Mouse (Mus musculus): ENCODE data around the gene Thpo. TPM values are rescaled to one million over a fixed set of nuclear protein-coding genes. Genes with fewer than 3 reads are reported as not detected.

Thpo gene
- total RNA-seq, 2 experiments from 2014 or later = 12.6 to 13.4 TPM

DNA sequence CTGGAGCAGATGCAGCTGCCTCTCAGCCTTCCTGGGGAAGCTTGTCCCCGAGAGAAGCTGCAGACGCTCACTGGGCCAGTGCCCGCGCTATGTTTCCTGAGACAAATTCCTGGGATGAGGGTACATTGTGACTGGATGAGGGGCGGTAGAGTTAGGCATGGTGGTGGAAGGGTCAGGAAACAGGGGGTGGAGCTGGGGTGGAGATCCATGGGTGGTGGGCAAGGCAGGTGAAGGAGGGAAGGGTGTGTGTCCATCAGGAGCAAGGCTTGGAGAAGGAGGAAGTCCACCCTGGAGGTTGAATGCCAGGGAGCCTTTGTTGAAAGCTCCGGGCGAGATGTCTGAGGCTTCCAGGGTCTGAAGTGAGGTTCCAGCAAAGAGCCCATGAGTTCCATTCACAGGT, 9.0 kb downstream of the Thpo start:
- no peak for DNase-seq (ENCODE audit: low spot score in 2 of 2)

DNA sequence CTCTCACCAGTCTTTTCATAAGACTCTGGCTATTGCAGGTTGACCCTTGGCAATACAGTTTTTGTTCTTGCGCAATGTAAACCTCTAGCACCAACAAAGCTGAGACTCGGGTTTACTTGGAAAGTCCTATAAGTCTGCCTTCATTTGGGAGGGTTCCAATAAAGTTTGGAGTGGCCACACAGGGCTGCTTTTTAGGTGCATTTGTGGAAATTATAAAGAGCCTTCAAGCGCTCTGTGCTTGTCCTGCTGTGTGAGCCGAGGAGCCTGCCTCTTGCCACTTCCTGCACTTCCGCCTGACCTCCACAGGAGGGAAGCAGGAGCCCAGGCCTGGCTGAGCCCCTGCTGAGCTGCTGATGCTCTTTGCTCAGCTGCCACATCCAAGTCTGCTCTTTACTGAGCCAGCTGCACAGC, 10.0 kb downstream of the Thpo start:
- DNase-seq (ENCODE audit: low spot score in 2 of 2) = no peak

- no peak for DNase-seq (ENCODE audit: low spot score in 2 of 2)
These were observed 11.1 kb downstream of the Thpo start for GRCm38 (mm10) chr16:20723247-20723646.

GRCm38 (mm10) chr16:20722736-20723135, 11.6 kb downstream of the Thpo start:
- DNase-seq (ENCODE audit: low spot score in 2 of 2) = no peak

GRCm38 (mm10) chr16:20721808-20722207, 12.5 kb downstream of the Thpo start:
- no peak for DNase-seq (ENCODE audit: low spot score in 2 of 2)

- DNase-seq (ENCODE audit: low spot score in 2 of 2) = peak in 1 of 2 experiments; percentile 15
These were observed 16.2 kb downstream of the Thpo start for GRCm38 (mm10) chr16:20717978-20718670.

DNA sequence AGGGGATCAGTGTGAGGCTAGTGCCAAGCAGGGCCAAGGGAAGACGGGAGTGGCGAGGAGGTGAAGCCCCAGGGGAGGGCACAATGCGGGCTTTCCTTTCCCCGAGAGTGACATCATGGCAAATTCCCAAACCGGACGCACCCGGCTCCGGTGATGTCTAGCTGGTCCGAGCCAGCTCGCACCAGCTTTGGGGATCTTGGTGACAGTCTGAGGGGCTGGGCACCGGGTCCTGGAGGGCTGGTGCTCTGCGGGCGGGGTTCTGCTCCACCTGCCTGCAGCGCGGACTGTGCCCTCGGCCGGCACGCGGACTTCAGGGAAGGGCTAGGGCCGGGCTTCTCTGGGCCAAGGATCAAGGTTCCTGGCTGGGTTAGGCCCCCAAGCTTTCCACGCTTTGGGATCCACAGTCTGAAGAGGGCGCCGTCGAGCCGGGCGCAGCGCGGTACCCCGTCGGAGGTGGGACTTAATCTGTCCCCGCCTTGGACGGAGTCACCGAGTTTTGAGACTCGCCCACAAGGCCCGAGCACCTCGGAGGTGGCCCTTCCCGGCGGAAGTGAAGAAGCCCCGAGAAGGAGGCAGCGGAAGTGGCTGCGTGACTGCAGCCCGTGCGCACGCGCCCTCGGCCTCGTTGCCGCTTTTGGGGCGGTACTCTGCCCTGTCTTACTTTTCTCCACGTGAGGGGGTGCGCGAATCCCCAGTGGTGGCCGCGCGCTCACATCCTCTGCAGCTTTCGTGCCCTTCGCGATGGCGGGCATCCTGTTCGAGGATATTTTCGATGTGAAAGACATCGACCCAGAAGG, 16.9 kb downstream of the Thpo start, which contains the start of the genes Polr2h and Clcn2:
Gene Polr2h (plus strand): TSS at position 485 of the 797 bp plus-strand sequence.
Gene Clcn2 (minus strand): TSS at position 566 of the 797 bp plus-strand sequence.
- peak; percentile 97 to 98 for DNase-seq (ENCODE audit: low spot score in 2 of 2)

DNA sequence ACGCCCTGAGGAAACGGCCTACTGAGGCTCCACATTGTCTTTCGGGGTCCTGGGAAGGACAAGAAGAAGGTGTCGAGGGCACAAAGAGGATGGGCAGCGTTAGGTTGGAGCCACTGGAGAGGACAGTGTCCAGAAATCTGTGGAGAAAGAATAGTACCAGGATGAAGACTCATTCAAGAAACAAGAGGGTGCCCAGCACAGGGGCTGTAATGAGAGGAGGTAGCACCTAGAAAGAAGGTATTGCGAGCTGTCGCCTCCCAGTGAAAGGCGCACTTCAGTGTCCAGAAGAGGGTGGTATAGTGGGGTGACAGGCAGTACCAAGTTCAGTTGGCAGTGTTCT, 17.5 kb downstream of the Thpo start:
- DNase-seq (ENCODE audit: low spot score in 2 of 2) = no peak

GRCm38 (mm10) chr16:20715976-20716840, 18.1 kb downstream of the Thpo start:
- peak; percentile 77 to 85 for DNase-seq (ENCODE audit: low spot score in 2 of 2)

DNA sequence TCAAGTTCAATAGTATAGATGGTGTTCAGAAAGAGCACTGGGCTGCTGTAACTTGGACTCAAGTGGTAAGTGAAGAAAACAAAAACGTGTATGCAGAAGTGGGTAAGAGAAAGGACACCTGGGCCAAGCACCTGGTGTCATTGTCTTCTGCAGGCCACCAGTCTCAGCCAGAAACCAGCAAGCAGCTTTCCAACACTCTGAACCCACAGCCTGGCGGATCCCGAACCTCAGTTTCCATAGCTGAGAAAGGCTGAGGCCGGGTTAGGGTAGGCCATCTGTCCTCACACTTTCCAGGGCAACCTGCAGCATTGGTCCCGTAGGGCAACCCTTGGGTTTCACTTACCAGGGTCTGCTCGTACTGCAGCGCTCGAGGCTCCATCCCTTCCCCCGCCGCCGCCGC, 18.7 kb downstream of the Thpo start:
- DNase-seq (ENCODE audit: low spot score in 2 of 2) = peak in 1 of 2 experiments; percentile 21

DNA sequence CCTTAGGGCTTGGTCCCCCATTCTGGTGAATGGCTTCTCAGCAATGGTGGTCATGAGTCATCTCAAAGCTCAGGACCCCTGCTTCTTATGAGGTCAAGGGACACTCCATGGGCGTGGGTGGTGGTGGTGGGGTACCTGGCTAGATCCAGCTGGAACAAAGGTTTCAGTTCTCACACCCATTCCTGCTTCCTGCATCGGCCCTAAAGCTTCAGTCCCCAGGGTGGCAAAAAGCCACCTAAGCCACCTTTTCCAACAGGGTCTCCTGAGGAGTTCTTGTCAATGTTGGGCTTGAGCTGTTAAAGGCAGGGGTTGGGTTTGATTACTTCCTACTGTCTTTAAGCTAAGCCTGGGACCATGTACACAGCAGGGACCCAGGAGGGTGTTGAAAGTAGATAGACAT, 19.1 kb downstream of the Thpo start:
- DNase-seq (ENCODE audit: low spot score in 2 of 2) = peak in 1 of 2 experiments; percentile 19

DNA sequence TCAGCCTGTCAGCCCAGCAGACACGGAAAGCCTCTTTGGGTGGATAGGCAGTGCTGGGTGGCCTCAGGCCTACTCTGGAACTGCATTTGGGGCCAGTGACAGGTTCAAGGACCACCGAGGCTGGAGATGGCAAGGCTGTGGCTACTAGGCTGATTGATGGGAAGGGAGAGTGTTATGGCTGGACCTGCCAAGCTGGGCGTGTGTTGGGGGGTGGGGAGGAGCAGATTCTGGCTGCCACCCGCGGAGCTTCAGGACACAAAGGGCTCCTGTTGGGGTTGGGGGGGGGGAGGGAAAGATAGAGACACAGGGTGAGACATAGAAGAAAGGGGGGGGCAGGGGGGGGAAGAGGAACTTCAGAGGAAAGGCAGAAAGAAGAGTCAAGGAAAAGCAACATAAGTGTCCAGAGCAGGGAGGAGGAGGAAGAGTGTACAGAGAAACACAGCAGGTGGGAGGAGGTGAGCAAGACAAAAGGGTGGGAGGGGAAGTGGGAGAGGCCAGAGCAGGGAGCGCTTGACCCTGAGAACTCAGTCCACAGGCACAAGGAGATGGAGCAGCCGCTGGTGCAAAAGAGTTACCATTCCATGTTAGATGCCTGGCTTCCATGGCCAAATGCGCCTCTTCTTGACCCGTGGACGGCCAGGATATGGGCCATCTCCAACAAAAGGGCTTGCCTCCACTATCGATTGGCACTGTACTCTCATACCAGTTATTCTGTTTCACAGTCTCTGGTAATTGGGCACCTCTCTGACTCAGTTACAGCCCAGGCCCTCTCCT, 19.8 kb downstream of the Thpo start:
- DNase-seq (ENCODE audit: low spot score in 2 of 2) = peak in 1 of 2 experiments; percentile 11

DNA sequence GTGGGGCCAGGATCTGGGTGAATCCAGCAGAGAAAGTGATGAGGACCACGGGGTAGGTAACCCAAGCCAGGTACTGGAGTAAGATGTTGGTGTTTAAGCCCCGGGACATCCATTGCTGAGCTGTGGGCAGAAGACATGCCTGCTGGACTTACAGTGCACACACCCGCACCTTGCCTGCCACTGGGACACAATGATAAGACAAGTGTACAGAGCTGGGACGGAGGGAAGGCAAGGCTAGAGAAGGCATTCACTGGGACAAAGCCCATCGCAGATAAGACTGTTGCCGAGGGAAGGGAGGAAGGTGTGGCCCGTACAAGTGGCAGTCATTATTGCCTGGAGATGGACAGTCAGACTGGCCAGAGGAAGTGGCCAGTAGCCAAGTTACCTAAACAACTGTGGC, 21.4 kb downstream of the Thpo start:
- peak in 1 of 2 experiments; percentile 15 for DNase-seq (ENCODE audit: low spot score in 2 of 2)

DNA sequence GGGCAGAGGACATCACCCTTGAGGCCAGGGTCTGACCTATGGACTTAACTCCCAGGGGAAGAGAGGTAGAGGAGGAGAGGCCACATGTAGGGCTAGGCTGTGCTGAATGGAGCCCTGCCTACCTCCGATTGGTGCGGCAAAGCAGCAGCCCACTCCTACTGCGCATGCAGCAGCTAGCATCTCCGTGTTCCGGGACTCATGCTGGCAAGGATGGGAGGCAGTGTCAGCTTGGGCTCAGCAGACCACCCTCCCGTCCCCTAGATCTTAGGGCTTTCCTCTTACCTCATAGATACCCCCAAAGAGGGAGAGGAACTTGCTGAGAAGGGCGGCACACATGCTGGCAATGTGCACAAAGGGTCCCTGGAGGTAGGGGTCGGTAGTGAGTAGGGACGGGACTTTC, 22.1 kb downstream of the Thpo start:
- peak in 1 of 2 experiments; percentile 15 for DNase-seq (ENCODE audit: low spot score in 2 of 2)

DNA sequence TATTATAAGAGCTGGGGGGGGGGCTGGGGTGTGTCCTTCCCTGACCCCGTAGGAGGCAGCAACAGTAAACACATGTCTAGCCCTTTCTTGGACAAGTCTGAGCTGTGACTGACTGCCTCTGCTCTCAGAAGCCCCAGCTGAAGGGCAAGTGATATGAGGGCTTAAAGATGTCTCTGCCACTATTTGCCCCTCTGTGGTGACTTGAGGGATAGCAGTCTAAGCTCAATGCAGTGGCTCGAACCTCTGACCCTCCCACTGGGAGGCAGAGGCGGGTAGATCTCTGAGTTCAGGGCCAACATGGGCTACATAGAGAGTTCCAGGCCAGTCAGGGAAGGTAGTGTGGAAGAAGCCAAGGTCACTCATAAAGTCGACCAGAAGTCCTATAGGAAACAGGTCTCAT, 23.5 kb downstream of the Thpo start:
- DNase-seq (ENCODE audit: low spot score in 2 of 2) = peak in 1 of 2 experiments; percentile 36

DNA sequence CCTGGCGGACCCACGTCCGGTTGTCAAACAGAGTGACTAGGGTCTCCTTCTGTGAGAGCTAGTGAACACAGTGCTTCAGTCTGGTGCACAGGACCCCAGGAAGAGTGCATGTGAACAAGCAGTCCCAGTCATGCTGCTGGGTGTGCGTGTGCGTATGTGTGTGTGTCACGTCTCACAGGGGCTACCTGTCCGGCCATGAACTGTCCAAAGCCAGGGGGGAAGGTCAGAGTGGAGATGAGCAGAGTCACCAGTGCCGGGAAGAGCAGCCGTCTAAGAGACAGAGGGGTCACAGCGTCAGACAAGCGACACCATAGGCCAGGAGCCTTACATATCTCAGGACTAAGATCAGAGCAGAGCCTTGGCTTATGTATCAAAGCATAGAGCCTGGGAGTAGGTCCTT, 23.9 kb downstream of the Thpo start:
- peak in 1 of 2 experiments; percentile 17 for DNase-seq (ENCODE audit: low spot score in 2 of 2)

GRCm38 (mm10) chr16:20708939-20709734, 25.2 kb downstream of the Thpo start:
- peak in 1 of 2 experiments; percentile 52 for DNase-seq (ENCODE audit: low spot score in 2 of 2)

- peak in 1 of 2 experiments; percentile 19 for DNase-seq (ENCODE audit: low spot score in 2 of 2)
These were observed 25.9 kb downstream of the Thpo start for GRCm38 (mm10) chr16:20708220-20708938.

Data from layer of hippocampus, adult 18-20 months (tissue).